In genomic region chr3:156736335-156736734, GRCm38 (mm10) we compare ENCODE assay signal across 18 mouse cellular contexts.
DNase-seq lines count a peak whose midpoint lies in the region; ATAC-seq and TF ChIP-seq lines count a peak whose summit lies in the region.
"Had no signal": no experiment of that assay in that cellular context is flagged by ENCODE, and none has a peak within 500 bp of the region (broad histone marks: within the 10 kb centered on the region; RNA-seq: fewer than 3 reads in every experiment).

No protein-coding gene starts in this region.

- peak; percentile 39; the same call in 1 of the 2 replicates for ATAC-seq in heart, embryonic 11.5 days (replicated peaks; ENCODE audit: insufficient number of reproducible peaks, low FRiP score, low TSS enrichment)
- ATAC-seq in kidney, postnatal 0 days (replicated peaks; ENCODE audit: low FRiP score, low read depth), result 0 out of 2 replicates have a peak, but pooled peaks have one; percentile 43
- peak; percentile 35 for ATAC-seq in neural tube, embryonic 12.5 days (ENCODE audit: low FRiP score, low read depth)
- ATAC-seq in midbrain, embryonic 16.5 days, result peak; percentile 51; the same call in 1 of the 2 replicates
- ATAC-seq: lung, postnatal 0 days had no signal

- no peak for DNase-seq in heart, embryonic 10.5 days (ENCODE audit: low spot score)
- no peak for DNase-seq in kidney, postnatal 0 days (ENCODE audit: low spot score)
- no peak for DNase-seq in kidney, adult 11 months
- no peak for DNase-seq in neural tube, embryonic 10.5 days (ENCODE audit: extremely low spot score, low spot score)
- no peak for DNase-seq in frontal cortex, adult 2 months (ENCODE audit: extremely low spot score in 1 of 2, low spot score in 1 of 2)
- DNase-seq: adrenal gland, postnatal 14 days; cerebellum, adult 11-12 months; cerebellum, postnatal 36 days; gastrocnemius, adult 2 months; kidney, adult 8-10 months; layer of hippocampus, postnatal 36 days; liver, embryonic 13.5 days; right cerebral cortex, postnatal 25 days; thymus, postnatal 36 days had no signal

- no peaks in the 10 kb centered on the region for H3K4me1 ChIP-seq in heart, embryonic 11.5 days (ENCODE audit: control insufficient read depth, insufficient read depth, low read length)
- H3K4me1 ChIP-seq in heart, embryonic 10.5 days, result no peaks in the 10 kb centered on the region
- H3K4me1 ChIP-seq in kidney, postnatal 0 days (replicated peaks; ENCODE audit: insufficient read depth, low read length), result no peaks in the 10 kb centered on the region
- no peaks in the 10 kb centered on the region for H3K4me1 ChIP-seq in neural tube, embryonic 12.5 days
- no peaks in the 10 kb centered on the region; the same call in 1 of the 2 replicates for H3K4me1 ChIP-seq in midbrain, embryonic 16.5 days (ENCODE audit: control insufficient read depth, insufficient read depth, low read length)
- H3K4me1 ChIP-seq: liver, embryonic 13.5 days had no signal

- H3K27ac ChIP-seq in heart, embryonic 11.5 days (ENCODE audit: low read depth, low read length), result no peak overlapping the region
- no peak overlapping the region for H3K27ac ChIP-seq in heart, embryonic 10.5 days
- H3K27ac ChIP-seq in kidney, postnatal 0 days, result no peak overlapping the region
- no peak overlapping the region for H3K27ac ChIP-seq in neural tube, embryonic 12.5 days
- H3K27ac ChIP-seq in midbrain, embryonic 16.5 days (ENCODE audit: low read length), result no peak overlapping the region
- H3K27ac ChIP-seq: gastrocnemius, adult 2 months; liver, embryonic 13.5 days had no signal

- no peaks in the 10 kb centered on the region for H3K36me3 ChIP-seq in heart, embryonic 11.5 days (ENCODE audit: control insufficient read depth, insufficient read depth, low read length)
- no peaks in the 10 kb centered on the region for H3K36me3 ChIP-seq in heart, embryonic 10.5 days
- H3K36me3 ChIP-seq in kidney, postnatal 0 days (ENCODE audit: insufficient read depth, low read length), result no peaks in the 10 kb centered on the region
- no peaks in the 10 kb centered on the region for H3K36me3 ChIP-seq in neural tube, embryonic 12.5 days
- no peaks in the 10 kb centered on the region for H3K36me3 ChIP-seq in midbrain, embryonic 16.5 days (ENCODE audit: control insufficient read depth, insufficient read depth, low read length)
- H3K36me3 ChIP-seq: liver, embryonic 13.5 days had no signal

- H3K4me3 ChIP-seq in heart, embryonic 11.5 days (ENCODE audit: low read depth, low read length), result no peak overlapping the region
- no peak overlapping the region for H3K4me3 ChIP-seq in heart, embryonic 10.5 days
- no peak overlapping the region for H3K4me3 ChIP-seq in kidney, postnatal 0 days (replicated peaks; ENCODE audit: low read depth, low read length)
- H3K4me3 ChIP-seq in neural tube, embryonic 12.5 days, result no peak overlapping the region
- no peak overlapping the region for H3K4me3 ChIP-seq in midbrain, embryonic 16.5 days (ENCODE audit: low read depth, low read length)
- H3K4me3 ChIP-seq: gastrocnemius, adult 2 months; liver, embryonic 13.5 days had no signal

- TF ChIP-seq CTCF in kidney, postnatal 0 days (IDR thresholded peaks at IDR 0.05; ENCODE audit: low read depth), result no peak

- no peak overlapping the region for H3K9ac ChIP-seq in heart, embryonic 11.5 days (ENCODE audit: low read depth, low read length)
- H3K9ac ChIP-seq in kidney, postnatal 0 days (ENCODE audit: low read depth, low read length), result no peak overlapping the region
- H3K9ac ChIP-seq in neural tube, embryonic 12.5 days, result no peak overlapping the region
- H3K9ac ChIP-seq in midbrain, embryonic 16.5 days (ENCODE audit: low read depth, low read length), result no peak overlapping the region
- H3K9ac ChIP-seq: liver, embryonic 13.5 days had no signal

- no peaks in the 10 kb centered on the region for H3K27me3 ChIP-seq in heart, embryonic 11.5 days (ENCODE audit: control insufficient read depth, insufficient read depth, low read length)
- no peaks in the 10 kb centered on the region for H3K27me3 ChIP-seq in heart, embryonic 10.5 days (ENCODE audit: insufficient read depth, poor library complexity, severe bottlenecking)
- H3K27me3 ChIP-seq in kidney, postnatal 0 days (ENCODE audit: insufficient read depth, low read length), result no peaks in the 10 kb centered on the region
- no peaks in the 10 kb centered on the region for H3K27me3 ChIP-seq in neural tube, embryonic 12.5 days (replicated peaks)
- H3K27me3 ChIP-seq in midbrain, embryonic 16.5 days (ENCODE audit: control insufficient read depth, insufficient read depth, low read depth, low read length), result no peaks in the 10 kb centered on the region
- H3K27me3 ChIP-seq: liver, embryonic 13.5 days had no signal

- H3K9me3 ChIP-seq in heart, embryonic 11.5 days (replicated peaks; ENCODE audit: control insufficient read depth, low read length), result no peaks in the 10 kb centered on the region
- no peaks in the 10 kb centered on the region for H3K9me3 ChIP-seq in heart, embryonic 10.5 days
- no peaks in the 10 kb centered on the region for H3K9me3 ChIP-seq in kidney, postnatal 0 days (replicated peaks; ENCODE audit: low read length)
- no peaks in the 10 kb centered on the region for H3K9me3 ChIP-seq in neural tube, embryonic 12.5 days
- H3K9me3 ChIP-seq in midbrain, embryonic 16.5 days (replicated peaks; ENCODE audit: control insufficient read depth, low read length, poor library complexity, severe bottlenecking), result no peaks in the 10 kb centered on the region
- H3K9me3 ChIP-seq: liver, embryonic 13.5 days had no signal

- H3K4me2 ChIP-seq in heart, embryonic 11.5 days, result no peak overlapping the region
- no peak overlapping the region for H3K4me2 ChIP-seq in kidney, postnatal 0 days (ENCODE audit: low read length)
- no peak overlapping the region for H3K4me2 ChIP-seq in neural tube, embryonic 12.5 days (replicated peaks)
- no peak overlapping the region for H3K4me2 ChIP-seq in midbrain, embryonic 16.5 days (ENCODE audit: low read length)
- H3K4me2 ChIP-seq: liver, embryonic 13.5 days had no signal
